In the genomic region with DNA sequence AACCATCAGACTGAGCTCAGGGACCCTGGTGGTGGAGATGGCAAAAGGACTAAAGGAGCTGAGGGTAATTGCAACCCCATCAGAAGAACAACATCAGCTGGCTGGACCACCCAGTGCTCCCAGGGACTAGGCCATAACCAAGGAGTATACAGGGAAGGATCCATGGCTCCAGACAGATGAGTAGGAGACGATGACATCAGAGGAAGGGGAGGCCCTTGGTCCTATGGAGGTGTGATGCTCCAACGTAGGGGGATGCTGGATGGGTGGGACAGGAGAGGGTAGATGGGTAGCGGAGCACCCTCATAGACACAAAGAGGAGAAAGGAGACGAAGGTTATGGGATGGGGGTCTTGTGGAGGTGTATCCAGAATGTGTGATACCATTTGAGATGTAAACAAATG, we compare ENCODE assay signal across 18 mouse cellular contexts. TPM values are rescaled to one million over a fixed set of nuclear protein-coding genes. Genes with fewer than 3 reads are reported as not detected.
DNase-seq lines count a peak whose midpoint lies in the region; ATAC-seq and TF ChIP-seq lines count a peak whose summit lies in the region.
"Not testable (repeated sequence)": the region's sequence is repeated elsewhere in the genome, so short reads cannot be mapped to it uniquely, and the experiment has no call there.
"Had no signal": no experiment of that assay in that cellular context is flagged by ENCODE, and none has a peak within 500 bp of the region (broad histone marks: within the 10 kb centered on the region; RNA-seq: fewer than 3 reads in every experiment).

No protein-coding gene starts in this region.

- H3K27ac ChIP-seq in embryonic facial prominence, embryonic 11.5 days (replicated peaks; ENCODE audit: low read depth, low read length); forebrain, embryonic 13.5 days; heart, postnatal 0 days (ENCODE audit: low read depth); intestine, embryonic 15.5 days; liver, embryonic 12.5 days; lung, embryonic 16.5 days (ENCODE audit: low read length); stomach, postnatal 0 days (replicated peaks): not testable (repeated sequence)

- not testable (repeated sequence) for H3K36me3 ChIP-seq in embryonic facial prominence, embryonic 11.5 days (replicated peaks; ENCODE audit: control insufficient read depth, insufficient read depth, low read depth, low read length); forebrain, embryonic 13.5 days (ENCODE audit: poor library complexity, severe bottlenecking); heart, postnatal 0 days (replicated peaks; ENCODE audit: control insufficient read depth, insufficient read depth, low read length); intestine, embryonic 15.5 days; liver, embryonic 12.5 days; lung, embryonic 16.5 days (ENCODE audit: control insufficient read depth, insufficient read depth, low read length); stomach, postnatal 0 days (ENCODE audit: control insufficient read depth, insufficient read depth, low read length)

- H3K4me1 ChIP-seq in embryonic facial prominence, embryonic 11.5 days (ENCODE audit: control insufficient read depth, insufficient read depth, low read length); forebrain, embryonic 13.5 days; heart, postnatal 0 days (ENCODE audit: control insufficient read depth, insufficient read depth); intestine, embryonic 15.5 days (replicated peaks); liver, embryonic 12.5 days; lung, embryonic 16.5 days (replicated peaks; ENCODE audit: control insufficient read depth, insufficient read depth, low read length); stomach, postnatal 0 days (replicated peaks; ENCODE audit: control insufficient read depth, insufficient read depth): not testable (repeated sequence)

- TF ChIP-seq CTCF in heart, postnatal 0 days (IDR thresholded peaks at IDR 0.05; ENCODE audit: low read depth); stomach, postnatal 0 days (IDR thresholded peaks at IDR 0.05; ENCODE audit: low read depth): not testable (repeated sequence)

- not testable (repeated sequence) for H3K4me3 ChIP-seq in embryonic facial prominence, embryonic 11.5 days (ENCODE audit: low read depth, low read length); forebrain, embryonic 13.5 days; heart, postnatal 0 days (ENCODE audit: low read depth, low read length); intestine, embryonic 15.5 days (replicated peaks); liver, embryonic 12.5 days; lung, embryonic 16.5 days (ENCODE audit: low read length); stomach, postnatal 0 days (ENCODE audit: low read depth, low read length)

- not testable (repeated sequence) for H3K27me3 ChIP-seq in embryonic facial prominence, embryonic 11.5 days (ENCODE audit: control insufficient read depth, insufficient read depth, low read length); forebrain, embryonic 13.5 days; heart, postnatal 0 days (ENCODE audit: control insufficient read depth, insufficient read depth, low read length); intestine, embryonic 15.5 days (replicated peaks); liver, embryonic 12.5 days (replicated peaks); lung, embryonic 16.5 days (ENCODE audit: control insufficient read depth, insufficient read depth, low read depth, low read length); stomach, postnatal 0 days (ENCODE audit: control insufficient read depth, insufficient read depth, low read length)

- peak; percentile 50; the same call in 1 of the 2 replicates for ATAC-seq in embryonic facial prominence, embryonic 11.5 days (replicated peaks; ENCODE audit: insufficient number of reproducible peaks, low FRiP score, low TSS enrichment, low read depth)
- ATAC-seq in forebrain, embryonic 13.5 days, result peak; percentile 43; the same call in 1 of the 2 replicates
- ATAC-seq in heart, postnatal 0 days (ENCODE audit: insufficient read depth, low read depth), result 0 out of 2 replicates have a peak, but pooled peaks have one; percentile 39
- 0 out of 2 replicates have a peak, but pooled peaks have one; percentile 44 for ATAC-seq in intestine, embryonic 15.5 days
- ATAC-seq in liver, embryonic 12.5 days, result peak; percentile 47; the same call in 1 of the 2 replicates
- ATAC-seq in lung, embryonic 16.5 days (ENCODE audit: low read depth), result peak; percentile 41; the same call in 1 of the 2 replicates
- ATAC-seq in monocyte, adult 5-6 weeks (replicated peaks; ENCODE audit: insufficient number of reproducible peaks, low FRiP score, low TSS enrichment, poor library complexity, severe bottlenecking), result peak; percentile 61
- ATAC-seq in stomach, postnatal 0 days (ENCODE audit: low FRiP score, low TSS enrichment), result peak; percentile 67

- TF ChIP-seq EP300 in heart, postnatal 0 days (IDR thresholded peaks at IDR 0.05; ENCODE audit: low read depth); stomach, postnatal 0 days (optimal IDR thresholded peaks at IDR 0.05): not testable (repeated sequence)

- not testable (repeated sequence) for DNase-seq in embryonic facial prominence, embryonic 11.5 days (ENCODE audit: low spot score); heart, postnatal 0 days (ENCODE audit: low spot score); stomach, postnatal 0 days (ENCODE audit: low spot score)

- WGBS in embryonic facial prominence, embryonic 11.5 days, result 72% methylated on average over 4 of the region's 4 CpGs
- WGBS in forebrain, embryonic 13.5 days, result 75% methylated on average over 4 of the region's 4 CpGs
- WGBS in heart, postnatal 0 days, result 62% methylated on average over 4 of the region's 4 CpGs
- WGBS in intestine, embryonic 15.5 days, result 76% methylated on average over 4 of the region's 4 CpGs
- 52% methylated on average over 4 of the region's 4 CpGs for WGBS in liver, embryonic 12.5 days (ENCODE audit: insufficient replicate concordance)
- WGBS in lung, embryonic 16.5 days, result 70% methylated on average over 4 of the region's 4 CpGs
- 71% methylated on average over 4 of the region's 4 CpGs for WGBS in stomach, postnatal 0 days

- H3K4me2 ChIP-seq in embryonic facial prominence, embryonic 11.5 days (ENCODE audit: low read depth, low read length); forebrain, embryonic 13.5 days; heart, postnatal 0 days (ENCODE audit: low read depth, low read length); intestine, embryonic 15.5 days (replicated peaks); liver, embryonic 12.5 days; lung, embryonic 16.5 days (ENCODE audit: low read depth, low read length); stomach, postnatal 0 days (replicated peaks; ENCODE audit: low read depth): not testable (repeated sequence)

- not testable (repeated sequence) for H3K9ac ChIP-seq in embryonic facial prominence, embryonic 11.5 days (replicated peaks; ENCODE audit: low read length); forebrain, embryonic 13.5 days; heart, postnatal 0 days (replicated peaks; ENCODE audit: low read depth, low read length); intestine, embryonic 15.5 days; liver, embryonic 12.5 days; lung, embryonic 16.5 days (ENCODE audit: low read length); stomach, postnatal 0 days (ENCODE audit: low read length)

- not testable (repeated sequence) for H3K9me3 ChIP-seq in embryonic facial prominence, embryonic 11.5 days (replicated peaks; ENCODE audit: control insufficient read depth, low read length); lung, embryonic 16.5 days (ENCODE audit: control insufficient read depth, low read length); stomach, postnatal 0 days (ENCODE audit: control insufficient read depth, low read length)
- peaks cover 36% of the 10 kb centered on the region for H3K9me3 ChIP-seq in forebrain, embryonic 13.5 days (replicated peaks)
- H3K9me3 ChIP-seq in heart, postnatal 0 days (replicated peaks; ENCODE audit: control insufficient read depth, low read length), result peaks cover 36% of the 10 kb centered on the region
- peaks cover 10% of the 10 kb centered on the region; the same call in 1 of the 2 replicates for H3K9me3 ChIP-seq in intestine, embryonic 15.5 days
- peaks cover 20% of the 10 kb centered on the region for H3K9me3 ChIP-seq in liver, embryonic 12.5 days (replicated peaks)

RNA-seq across cellular contexts. Expression of a gene that starts 48.4 kb away (rescaled TPM):
- polyA plus RNA-seq in embryonic facial prominence, embryonic 11.5 days (2014; fragmentation: Nextera tagmentation; extraction: Ambion mirVana), result 0.88 TPM in 1 of 2 replicates, not detected in the other
- polyA plus RNA-seq in forebrain, embryonic 13.5 days (2015; fragmentation: Nextera tagmentation; extraction: Ambion mirVana), result not detected in 2 replicates
- total RNA-seq in heart, postnatal 0 days (2014; rRNA removed; ENCODE audit: low replicate concordance), result not detected in 2 replicates
- polyA plus RNA-seq in heart, postnatal 0 days (2015; fragmentation: Nextera tagmentation; extraction: Ambion mirVana), result 0.33 TPM in 1 of 2 replicates, not detected in the other
- not detected in 2 replicates for polyA plus RNA-seq in intestine, embryonic 15.5 days (2015; fragmentation: Nextera tagmentation; extraction: Ambion mirVana)
- polyA plus RNA-seq in liver, embryonic 12.5 days (2016; fragmentation: Nextera tagmentation; extraction: Ambion mirVana), result not detected in 2 replicates
- polyA plus RNA-seq in lung, embryonic 16.5 days (2015; fragmentation: Nextera tagmentation; extraction: Ambion mirVana), result 0.34 TPM in 1 of 2 replicates, not detected in the other
- not detected in 3 replicates for total RNA-seq in monocyte, adult 5-6 weeks (2017)
- polyA plus RNA-seq in stomach, postnatal 0 days (2015; fragmentation: Nextera tagmentation; extraction: Ambion mirVana), result 0.18 and 0.21 TPM in 2 replicates
- total RNA-seq: adrenal gland, adult 18-20 months; gastrocnemius, adult 2 months; granulocyte monocyte progenitor cell, adult 5-6 weeks; heart, postnatal 10 days; layer of hippocampus, postnatal 25 days; left cerebral cortex, postnatal 14 days; MEL had no signal
- polyA plus RNA-seq: cortical plate, adult 2 months; midbrain, embryonic 15.5 days; testis, adult 2 months had no signal
